Mouse (Mus musculus) CD8-positive naive resting alpha-beta T cell, adult 2 months (primary cell): ENCODE data around the gene Itm2c.

Experiments used
- DNase-seq, 2 experiments: peaks; one replicate each; pipeline ENCODE4 v3.0.0; 2022; ENCODE audit warnings: low read depth in 2 of 2, low spot score in 2 of 2

Gene Itm2c

GRCm38 (mm10) chr1:85898761-85899387 lies 4.8 kb downstream of the Itm2c start:
- DNase-seq: no peak

GRCm38 (mm10) chr1:85899388-85899761 lies 5.3 kb downstream of the Itm2c start:
- no peak for DNase-seq

- no peak for DNase-seq
These were observed 6.6 kb downstream of the Itm2c start for GRCm38 (mm10) chr1:85900521-85901333.

- no peak for DNase-seq
These were observed 7.5 kb downstream of the Itm2c start for GRCm38 (mm10) chr1:85901516-85902107.

GRCm38 (mm10) chr1:85902108-85902561 lies 8.1 kb downstream of the Itm2c start:
- no peak for DNase-seq

GRCm38 (mm10) chr1:85906892-85907291 lies 12.8 kb downstream of the Itm2c start:
- DNase-seq: no peak

- DNase-seq: no peak
These were observed 14.9 kb downstream of the Itm2c start for GRCm38 (mm10) chr1:85908754-85909590.

GRCm38 (mm10) chr1:85913078-85913755 lies 19.1 kb downstream of the Itm2c start:
- DNase-seq: no peak

- DNase-seq: no peak
These were observed 21.8 kb downstream of the Itm2c start for GRCm38 (mm10) chr1:85915890-85916289.

- DNase-seq: no peak
These were observed 22.9 kb downstream of the Itm2c start for GRCm38 (mm10) chr1:85916830-85917450.

GRCm38 (mm10) chr1:85919621-85920020 lies 25.5 kb downstream of the Itm2c start:
- DNase-seq: no peak

GRCm38 (mm10) chr1:85921725-85922124 lies 27.6 kb downstream of the Itm2c start:
- no peak for DNase-seq

GRCm38 (mm10) chr1:85922127-85922864 lies 28.2 kb downstream of the Itm2c start:
- DNase-seq: no peak

- no peak for DNase-seq
These were observed 28.8 kb downstream of the Itm2c start for GRCm38 (mm10) chr1:85922865-85923211.

- no peak for DNase-seq
These were observed 31.1 kb downstream of the Itm2c start for GRCm38 (mm10) chr1:85925183-85925582.

GRCm38 (mm10) chr1:85928057-85928687 lies 34.1 kb downstream of the Itm2c start, which contains the start of gene 4933407L21Rik:
Gene 4933407L21Rik, plus strand, starts transcription at chr1:85928483.
- no peak for DNase-seq

GRCm38 (mm10) chr1:85928688-85929065 lies 34.6 kb downstream of the Itm2c start:
- DNase-seq: no peak

GRCm38 (mm10) chr1:85929406-85929805 lies 35.3 kb downstream of the Itm2c start:
- no peak for DNase-seq

GRCm38 (mm10) chr1:85931170-85931569 lies 37.1 kb downstream of the Itm2c start:
- no peak for DNase-seq
